Mouse (Mus musculus): ENCODE measurements around the gene Olfr1555-ps1. TPM values are rescaled to one million over a fixed set of nuclear protein-coding genes. Genes with fewer than 3 reads are reported as not detected.
"Not testable (repeated sequence)": the region's sequence is repeated elsewhere in the genome, so short reads cannot be mapped to it uniquely, and the experiment has no call there.

Olfr1555-ps1 gene
- not detected in 2 replicates for total RNA-seq (2012; rRNA removed)
- total RNA-seq (2014; rRNA removed): not detected in 2 replicates
- not detected in 2 replicates for polyA plus RNA-seq (2012; ENCODE audit: insufficient read length, low read depth)

DNA sequence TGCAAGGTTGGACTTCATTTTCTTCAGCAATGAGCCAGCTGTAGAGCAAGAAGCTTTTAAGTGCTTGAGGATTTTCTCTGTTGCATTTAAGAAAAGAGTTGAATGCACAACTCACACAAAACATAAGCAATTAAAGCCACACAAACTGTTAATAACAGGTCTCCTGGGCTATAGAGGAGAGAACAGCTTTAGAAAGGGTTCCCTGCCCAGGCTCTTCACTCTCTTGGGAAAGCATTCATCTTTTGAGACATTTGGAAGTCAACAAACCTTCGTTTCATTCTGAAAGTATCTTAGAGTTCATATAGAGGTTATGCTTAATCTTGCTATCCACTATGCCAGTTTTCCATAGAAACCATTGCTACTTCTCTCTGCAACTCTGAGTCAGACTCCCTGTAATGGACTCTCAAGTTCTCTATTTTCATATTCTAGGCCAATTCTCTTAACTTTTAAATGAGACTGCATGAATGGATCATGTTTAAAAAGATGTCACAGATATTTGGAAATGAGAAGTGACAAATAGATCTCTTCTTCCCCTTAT is at the start of gene Olfr1555-ps1:
Gene Olfr1555-ps1, minus strand, starts transcription at position 51 of the 538 bp plus-strand sequence.
- H3K4me3 ChIP-seq (replicated peaks in 1 of 3; ENCODE audit: low read depth in 2 of 3, low read length in 2 of 3, poor library complexity in 1 of 3); H3K27ac ChIP-seq (ENCODE audit: insufficient read depth, low read depth); H3K9me3 ChIP-seq (replicated peaks; ENCODE audit: low read length); H3K79me2 ChIP-seq (replicated peaks; ENCODE audit: control insufficient read depth, extremely low read depth, insufficient read depth, poor library complexity, severe bottlenecking); H3K27me3 ChIP-seq (replicated peaks); dilution Hi-C loops (cut with MboI; ENCODE audit: extremely low pct_ligation_motif_present, extremely low pct_unique_long_range_greater_than_20kb, low sequenced_read_pairs); H3K4me2 ChIP-seq (ENCODE audit: insufficient read depth, low read depth, poor library complexity, severe bottlenecking); H3K9ac ChIP-seq (ENCODE audit: insufficient read depth, low read depth); in situ Hi-C loops (cut with MboI; ENCODE audit: low pct_ligation_motif_present, low pct_unique_long_range_greater_than_20kb, low sequenced_read_pairs); H3K36me3 ChIP-seq (replicated peaks in 1 of 2; ENCODE audit: control insufficient read depth in 1 of 2, insufficient read depth in 1 of 2, low read length in 1 of 2); H3K4me1 ChIP-seq (ENCODE audit: control insufficient read depth in 1 of 2, insufficient read depth in 2 of 2); DNase-seq (ENCODE audit: extremely low read depth): not testable (repeated sequence)

DNA sequence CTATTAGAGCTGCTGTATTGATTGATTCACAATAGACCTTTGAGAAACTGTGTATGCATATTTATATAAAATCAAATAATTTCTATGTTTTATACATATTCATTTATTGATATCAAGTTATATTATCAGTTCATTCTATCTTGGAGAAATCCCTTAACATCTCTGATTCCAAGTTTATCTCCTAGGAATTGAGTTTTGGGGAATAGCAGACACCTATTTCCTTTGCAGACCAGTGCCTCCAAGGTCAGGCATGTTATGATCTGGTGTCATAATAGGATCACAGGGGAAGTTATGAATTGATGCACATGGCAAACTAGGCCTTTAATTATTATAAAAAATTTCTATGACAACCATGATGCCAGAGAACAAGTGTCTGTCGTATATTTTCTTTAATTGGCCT is 30.4 kb upstream of the Olfr1555-ps1 start, which contains the start of gene Olfr1431:
Gene Olfr1431, plus strand, starts transcription at position 301 of the 400 bp plus-strand sequence.
- Histone ChIP-seq H3K4me1 (ENCODE audit: control insufficient read depth in 1 of 2, insufficient read depth in 2 of 2) (no peaks in the 10 kb centered on the region), H3K4me3 (replicated peaks in 1 of 3; ENCODE audit: low read depth in 2 of 3, low read length in 2 of 3, poor library complexity in 1 of 3) (no peak within 1 kb of the TSS), H3K27ac (ENCODE audit: insufficient read depth, low read depth) (no peak within 1 kb of the TSS), H3K27me3 (replicated peaks) (no peaks in the 10 kb centered on the region), H3K9me3 (replicated peaks; ENCODE audit: low read length) (no peaks in the 10 kb centered on the region), H3K79me2 (replicated peaks; ENCODE audit: control insufficient read depth, extremely low read depth, insufficient read depth, poor library complexity, severe bottlenecking) (no peaks in the 10 kb centered on the region), H3K36me3 (replicated peaks in 1 of 2; ENCODE audit: control insufficient read depth in 1 of 2, insufficient read depth in 1 of 2, low read length in 1 of 2) (no peaks in the 10 kb centered on the region), H3K4me2 (ENCODE audit: insufficient read depth, low read depth, poor library complexity, severe bottlenecking) (no peak within 1 kb of the TSS), H3K9ac (ENCODE audit: insufficient read depth, low read depth) (no peak within 1 kb of the TSS)
- no peak for TF ChIP-seq RAD21 (IDR thresholded peaks at IDR 0.05; ENCODE audit: low read depth, low read length)
- TF ChIP-seq BHLHE40 (IDR thresholded peaks at IDR 0.05; ENCODE audit: low read depth, low read length): no peak
- no peak for TF ChIP-seq POLR2A (IDR thresholded peaks at IDR 0.05; ENCODE audit: low read depth, low read length)
- TF ChIP-seq MYC (IDR thresholded peaks at IDR 0.05; ENCODE audit: low read depth, low read length): no peak
- no peak for TF ChIP-seq KAT2A (IDR thresholded peaks at IDR 0.05; ENCODE audit: insufficient replicate concordance, low read length)
- no peak for TF ChIP-seq CHD2 (IDR thresholded peaks at IDR 0.05; ENCODE audit: low read length)
- no peak for TF ChIP-seq E2F4 (IDR thresholded peaks at IDR 0.05; ENCODE audit: insufficient replicate concordance, low read depth, low read length)
- TF ChIP-seq ZNF384 (IDR thresholded peaks at IDR 0.05; ENCODE audit: low read depth, low read length): no peak
- DNase-seq (ENCODE audit: extremely low read depth): no peak
- dilution Hi-C loops (cut with MboI; ENCODE audit: extremely low pct_ligation_motif_present, extremely low pct_unique_long_range_greater_than_20kb, low sequenced_read_pairs): no loop called here
- in situ Hi-C loops (cut with MboI; ENCODE audit: low pct_ligation_motif_present, low pct_unique_long_range_greater_than_20kb, low sequenced_read_pairs): no loop called here

- H3K36me3 ChIP-seq (replicated peaks in 1 of 2; ENCODE audit: control insufficient read depth in 1 of 2, insufficient read depth in 1 of 2, low read length in 1 of 2); H3K9ac ChIP-seq (ENCODE audit: insufficient read depth, low read depth); H3K27ac ChIP-seq (ENCODE audit: insufficient read depth, low read depth); H3K9me3 ChIP-seq (replicated peaks; ENCODE audit: low read length); in situ Hi-C loops (cut with MboI; ENCODE audit: low pct_ligation_motif_present, low pct_unique_long_range_greater_than_20kb, low sequenced_read_pairs); H3K79me2 ChIP-seq (replicated peaks; ENCODE audit: control insufficient read depth, extremely low read depth, insufficient read depth, poor library complexity, severe bottlenecking); H3K4me2 ChIP-seq (ENCODE audit: insufficient read depth, low read depth, poor library complexity, severe bottlenecking); H3K4me3 ChIP-seq (replicated peaks in 1 of 3; ENCODE audit: low read depth in 2 of 3, low read length in 2 of 3, poor library complexity in 1 of 3); H3K27me3 ChIP-seq (replicated peaks); dilution Hi-C loops (cut with MboI; ENCODE audit: extremely low pct_ligation_motif_present, extremely low pct_unique_long_range_greater_than_20kb, low sequenced_read_pairs); DNase-seq (ENCODE audit: extremely low read depth); H3K4me1 ChIP-seq (ENCODE audit: control insufficient read depth in 1 of 2, insufficient read depth in 2 of 2): not testable (repeated sequence)
These were observed 29.2 kb upstream of the Olfr1555-ps1 start for GRCm38 (mm10) chr19:12199076-12199475.

- H3K4me1 ChIP-seq (ENCODE audit: control insufficient read depth in 1 of 2, insufficient read depth in 2 of 2); H3K4me3 ChIP-seq (replicated peaks in 1 of 3; ENCODE audit: low read depth in 2 of 3, low read length in 2 of 3, poor library complexity in 1 of 3); in situ Hi-C loops (cut with MboI; ENCODE audit: low pct_ligation_motif_present, low pct_unique_long_range_greater_than_20kb, low sequenced_read_pairs); H3K36me3 ChIP-seq (replicated peaks in 1 of 2; ENCODE audit: control insufficient read depth in 1 of 2, insufficient read depth in 1 of 2, low read length in 1 of 2); H3K27ac ChIP-seq (ENCODE audit: insufficient read depth, low read depth); H3K4me2 ChIP-seq (ENCODE audit: insufficient read depth, low read depth, poor library complexity, severe bottlenecking); H3K9ac ChIP-seq (ENCODE audit: insufficient read depth, low read depth); DNase-seq (ENCODE audit: extremely low read depth); H3K79me2 ChIP-seq (replicated peaks; ENCODE audit: control insufficient read depth, extremely low read depth, insufficient read depth, poor library complexity, severe bottlenecking); dilution Hi-C loops (cut with MboI; ENCODE audit: extremely low pct_ligation_motif_present, extremely low pct_unique_long_range_greater_than_20kb, low sequenced_read_pairs); H3K9me3 ChIP-seq (replicated peaks; ENCODE audit: low read length); H3K27me3 ChIP-seq (replicated peaks): not testable (repeated sequence)
These were observed 5.5 kb upstream of the Olfr1555-ps1 start for GRCm38 (mm10) chr19:12175431-12175830.

Data from CH12.LX (cell line).